Mouse (Mus musculus) C3H10T1/2 (cell line): ENCODE measurements around the gene Arl11. TPM values are rescaled to one million over a fixed set of nuclear protein-coding genes. Genes with fewer than 3 reads are reported as not detected.

Source experiments
- polyA plus RNA-seq, 2 experiments: library from polyadenylated mRNA; unstranded; fragments of >200 nt; fragmentation: generic; extraction: Trizol; gene quantifications; one replicate each; pipeline ENCODE4 v1.2.1; 2012; ENCODE audit warnings: missing spikeins in 2 of 2

Gene Arl11
- polyA plus RNA-seq: under 1 TPM in 1 of 2 experiments, not detected in 1; 0.06 TPM

DNA sequence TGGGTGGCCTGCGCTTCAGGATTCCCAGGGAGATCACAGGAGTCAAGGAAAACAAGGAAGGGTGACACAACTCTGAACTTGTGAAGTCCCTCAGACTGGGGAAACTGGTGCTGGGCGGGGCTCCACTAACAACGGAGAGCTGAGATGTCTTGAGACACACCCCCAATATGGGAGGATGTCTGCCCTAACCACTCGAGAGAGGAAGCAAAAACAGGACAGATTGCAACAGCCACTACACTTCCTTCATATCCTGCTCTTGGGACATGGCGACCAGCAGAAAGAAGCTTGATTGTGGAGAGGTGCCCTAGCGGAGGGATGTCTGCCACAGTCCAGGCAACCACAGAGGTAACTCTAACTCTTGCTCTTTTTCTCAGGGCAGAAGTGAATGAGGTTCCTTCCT is at the start of gene Arl11:
Gene Arl11, plus strand, starts transcription at position 161 of the 400 bp plus-strand sequence.

GRCm38 (mm10) chr14:61360131-61360980 is 50.8 kb downstream of the Arl11 start, which contains the start of gene Ebpl:
TSS of gene Ebpl (minus strand) at chr14:61360439.

Other genes with a start within 250 kb of the Arl11 start
- gene Sacs, start 171.3 kb upstream of the Arl11 start, polyA plus RNA-seq: under 1 TPM; 0.05 to 0.20 TPM
- gene Sgcg, start 51.3 kb upstream of the Arl11 start, polyA plus RNA-seq: under 1 TPM in 1 of 2 experiments, not detected in 1; 0.05 TPM
- gene Ebpl, start 50.7 kb downstream of the Arl11 start, polyA plus RNA-seq: 1 to 10 TPM; 3.9 to 6.4 TPM
- 1 to 10 TPM in 1 of 2 experiments, under 1 TPM in 1; 0.73 to 2.7 TPM for gene Kpna3, start 130.1 kb downstream of the Arl11 start, polyA plus RNA-seq
- 1 to 10 TPM; 1.4 to 3.7 TPM for gene Spryd7, start 247.1 kb downstream of the Arl11 start, polyA plus RNA-seq